Mouse (Mus musculus): ENCODE measurements around the gene Raet1d.
"Not testable (repeated sequence)": the region's sequence is repeated elsewhere in the genome, so short reads cannot be mapped to it uniquely, and the experiment has no call there.

DNA sequence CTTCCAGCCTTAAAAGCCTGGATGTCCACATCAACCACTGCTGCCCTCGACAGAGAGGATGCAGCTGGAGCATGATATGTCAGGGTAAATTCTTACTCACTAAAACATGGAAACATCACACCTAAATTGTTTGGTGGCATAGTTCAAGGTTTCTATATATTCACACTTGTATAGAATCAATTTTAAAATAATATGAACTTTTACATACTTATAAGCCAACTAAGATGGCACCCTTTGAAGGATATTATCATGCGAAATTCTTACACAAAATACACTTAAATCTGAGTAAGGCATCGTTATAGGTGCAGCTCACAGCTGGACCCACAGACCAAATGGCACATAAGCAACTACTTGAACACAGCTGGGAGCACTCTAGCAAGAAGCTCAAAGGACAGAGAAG lies at the start of gene Raet1d:
- not testable (repeated sequence) for TF ChIP-seq CTCF (IDR thresholded peaks at IDR 0.05; ENCODE audit: low read depth, low read length); GATA1 (IDR thresholded peaks at IDR 0.05; ENCODE audit: borderline replicate concordance, low read length); POLR2AphosphoS5 (IDR thresholded peaks at IDR 0.05; ENCODE audit: insufficient replicate concordance, low read depth, low read length); TAL1 (conservative IDR thresholded peaks at IDR 0.05; ENCODE audit: low read depth, low read length); GATA2 (IDR thresholded peaks at IDR 0.05; ENCODE audit: borderline replicate concordance, low read depth, low read length)
